Mouse (Mus musculus): ENCODE measurements around the gene Nrarp.

Gene Nrarp

DNA sequence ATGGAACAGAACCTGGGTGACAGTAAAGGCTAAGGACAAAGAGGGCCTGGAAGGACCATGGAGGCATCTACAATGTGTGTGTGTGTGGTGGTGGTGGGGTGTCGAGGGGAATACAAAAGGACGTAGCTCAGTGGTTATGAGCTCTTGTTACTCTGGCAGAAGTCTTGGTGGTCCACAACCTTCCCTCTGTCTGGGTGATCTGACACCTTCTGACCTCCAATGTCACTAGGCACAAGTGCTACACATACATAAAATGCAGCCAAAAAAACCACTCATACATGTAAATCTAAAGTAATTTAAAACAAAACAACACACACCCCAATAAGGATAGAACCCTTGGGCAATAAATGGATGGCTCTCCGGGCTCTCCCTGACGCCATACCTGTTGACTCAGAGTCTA is 46.8 kb downstream of the Nrarp start:
- DNase-seq (ENCODE audit: low spot score in 2 of 2), result no peak

GRCm38 (mm10) chr2:25228431-25228889 is 47.9 kb downstream of the Nrarp start:
- peak; percentile 64 to 80 for DNase-seq (ENCODE audit: low spot score in 2 of 2)

DNA sequence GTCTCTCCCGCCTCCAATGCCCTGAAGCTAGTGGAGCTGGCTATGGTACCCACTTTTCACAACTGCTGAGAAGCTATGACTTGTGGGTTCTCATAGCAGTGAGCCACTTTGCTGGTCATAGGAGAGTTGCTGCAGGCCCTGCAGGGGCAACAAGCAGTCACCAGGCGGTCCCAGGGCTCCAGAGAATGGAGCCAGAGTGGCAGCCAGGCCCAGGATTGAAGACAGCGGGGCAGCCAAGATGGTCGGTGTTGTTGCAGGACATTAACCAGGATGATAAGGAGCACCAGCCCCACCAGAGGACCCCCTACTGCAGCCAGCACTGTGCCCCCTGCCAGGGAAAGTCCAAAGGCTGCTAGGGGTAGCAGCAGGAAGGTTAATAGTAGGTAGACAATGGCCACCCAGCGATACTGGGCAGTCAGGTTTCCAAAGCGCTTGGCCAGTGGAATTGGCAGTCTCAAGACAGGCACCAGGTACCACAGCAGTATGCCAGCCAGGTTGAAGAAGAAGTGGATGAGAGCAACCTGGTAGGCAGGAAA is 48.5 kb downstream of the Nrarp start:
- DNase-seq (ENCODE audit: low spot score in 2 of 2), result no peak

DNA sequence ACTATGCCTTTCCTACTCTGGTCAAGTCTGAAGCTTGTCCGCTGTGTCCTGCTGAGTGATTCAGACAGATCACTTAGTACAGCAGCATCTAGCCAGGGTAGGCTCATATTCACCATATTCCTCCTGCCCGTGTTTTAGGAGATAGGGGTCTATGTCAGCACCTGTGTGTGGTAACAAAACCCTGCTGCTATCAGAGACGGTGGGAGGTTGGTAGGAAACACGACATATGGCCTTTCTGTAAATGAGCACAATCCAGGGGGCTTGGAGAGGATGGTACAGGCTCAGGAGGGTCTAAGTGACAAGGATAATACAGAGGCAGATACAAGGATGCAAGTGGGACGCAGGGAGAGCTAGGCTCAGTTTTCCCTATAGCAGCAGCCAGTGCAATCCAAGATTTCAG is 49.0 kb downstream of the Nrarp start:
- no peak for DNase-seq (ENCODE audit: low spot score in 2 of 2)

DNA sequence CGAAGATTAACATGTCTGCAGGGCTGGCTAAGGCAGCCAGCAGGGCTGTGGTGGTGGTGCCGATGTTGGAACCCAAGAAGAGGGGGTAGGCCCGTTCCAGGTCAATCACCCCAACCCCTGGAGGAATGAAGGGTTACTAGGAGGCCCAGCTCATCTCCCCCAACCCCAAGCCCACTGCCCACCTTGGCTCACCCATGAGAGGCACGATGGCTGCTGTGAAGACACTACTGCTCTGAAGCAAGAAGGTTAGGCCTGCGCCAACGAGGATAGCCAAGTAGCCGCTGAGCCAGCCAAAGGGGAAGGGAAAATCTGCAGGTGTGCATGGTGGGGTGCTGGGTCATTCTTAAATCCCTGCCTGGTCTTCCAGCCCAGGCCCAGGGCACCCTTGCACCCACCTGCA is 50.0 kb downstream of the Nrarp start:
- DNase-seq (ENCODE audit: low spot score in 2 of 2), result no peak

- no peak for DNase-seq (ENCODE audit: low spot score in 2 of 2)
Measured at GRCm38 (mm10) chr2:25231038-25231437, 50.5 kb downstream of the Nrarp start.

Data from cerebellum, postnatal 4 days (tissue).